Mouse (Mus musculus): ENCODE results near the gene Mxi1. TPM values are rescaled to one million over a fixed set of nuclear protein-coding genes. Genes with fewer than 3 reads are reported as not detected.

Mxi1 gene
- total RNA-seq, 1 experiment = 20.1 TPM

DNA sequence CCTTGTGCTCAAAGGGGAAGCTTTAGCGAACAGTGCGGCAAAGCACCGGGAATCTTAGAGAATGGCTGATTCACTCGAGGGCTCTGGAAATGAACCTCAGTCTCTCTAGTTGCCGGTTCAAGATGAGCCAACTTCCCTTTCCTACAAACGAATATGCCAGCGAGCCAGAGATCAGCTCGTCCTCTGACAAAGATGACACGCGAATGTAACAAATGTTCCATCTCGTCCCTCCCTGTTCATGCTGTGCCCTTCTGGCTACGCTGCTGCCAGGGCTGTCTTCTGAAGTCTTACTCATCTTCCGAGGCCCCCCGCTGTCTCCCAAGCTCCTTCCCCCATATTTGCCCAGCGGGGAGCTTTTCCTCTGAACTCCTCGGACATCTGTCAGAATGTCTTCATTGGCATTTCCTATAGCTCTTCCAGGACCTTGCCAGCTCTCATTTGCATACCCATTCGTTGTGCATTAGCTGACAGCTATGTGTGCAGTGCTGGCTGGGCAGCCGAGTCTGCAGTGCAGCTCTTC is 94.6 kb downstream of the Mxi1 start:
- DNase-seq (ENCODE audit: low read depth, low spot score) = no peak
- in situ Hi-C loops (cut with MboI; ENCODE audit: low sequenced_read_pairs in 2 of 2, unreplicated experiment in 2 of 2) = loop anchor here in 1 of 2 experiments (10.0 kb wide), 1 partner anchor 170 kb away; no protein-coding TSS in a partner anchor
- no peak for TF ChIP-seq HCFC1 (IDR thresholded peaks at IDR 0.05; ENCODE audit: borderline replicate concordance, insufficient read depth, low read length)
- H3K27ac ChIP-seq (ENCODE audit: insufficient read depth, low read depth, low read length, poor library complexity, severe bottlenecking) = no peak overlapping the region
- no peaks in the 10 kb centered on the region for H3K9me3 ChIP-seq (ENCODE audit: control insufficient read depth, insufficient read depth, low read depth, low read length)
- no peak overlapping the region for H3K9ac ChIP-seq (ENCODE audit: insufficient read depth, low read depth, low read length, poor library complexity, severe bottlenecking)
- H3K36me3 ChIP-seq (ENCODE audit: control insufficient read depth, insufficient read depth, low read length, poor library complexity, severe bottlenecking) = no peaks in the 10 kb centered on the region
- H3K4me3 ChIP-seq (ENCODE audit: insufficient read depth in 1 of 2, low read depth in 1 of 2, low read length in 2 of 2, poor library complexity in 1 of 2, severe bottlenecking in 1 of 2) = no peak overlapping the region
- peaks cover 0 to 7% of the 10 kb centered on the region in 2 experiments; a peak in 1 of 4 replicates for H3K4me1 ChIP-seq (ENCODE audit: control insufficient read depth in 2 of 2, insufficient read depth in 2 of 2, low read length in 2 of 2, poor library complexity in 1 of 2)

DNA sequence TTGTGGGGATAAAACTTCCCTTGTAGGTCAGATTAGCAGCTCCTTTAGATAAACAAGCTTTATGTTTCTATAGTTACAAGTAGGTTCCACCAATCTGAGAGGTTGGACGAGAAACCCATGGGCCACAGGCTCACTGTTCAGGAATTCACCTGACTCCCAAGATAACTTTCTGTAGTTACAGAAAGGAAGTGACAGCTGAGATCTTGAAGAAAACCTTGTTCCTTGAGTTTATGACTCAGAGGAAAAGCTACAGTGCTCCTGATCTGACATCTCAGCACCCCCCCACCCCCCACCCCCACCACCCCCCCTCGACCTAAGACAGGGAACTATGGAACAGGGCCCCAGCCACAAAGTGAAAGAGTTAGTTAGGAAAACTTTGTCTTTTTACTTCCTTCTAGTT is 95.5 kb downstream of the Mxi1 start:
- in situ Hi-C loops (cut with MboI; ENCODE audit: low sequenced_read_pairs in 2 of 2, unreplicated experiment in 2 of 2) = loop anchor here in 1 of 2 experiments (10.0 kb wide), 1 partner anchor 169 kb away; no protein-coding TSS in a partner anchor
- no peaks in the 10 kb centered on the region for H3K36me3 ChIP-seq (ENCODE audit: control insufficient read depth, insufficient read depth, low read length, poor library complexity, severe bottlenecking)
- no peak for DNase-seq (ENCODE audit: low read depth, low spot score)

DNA sequence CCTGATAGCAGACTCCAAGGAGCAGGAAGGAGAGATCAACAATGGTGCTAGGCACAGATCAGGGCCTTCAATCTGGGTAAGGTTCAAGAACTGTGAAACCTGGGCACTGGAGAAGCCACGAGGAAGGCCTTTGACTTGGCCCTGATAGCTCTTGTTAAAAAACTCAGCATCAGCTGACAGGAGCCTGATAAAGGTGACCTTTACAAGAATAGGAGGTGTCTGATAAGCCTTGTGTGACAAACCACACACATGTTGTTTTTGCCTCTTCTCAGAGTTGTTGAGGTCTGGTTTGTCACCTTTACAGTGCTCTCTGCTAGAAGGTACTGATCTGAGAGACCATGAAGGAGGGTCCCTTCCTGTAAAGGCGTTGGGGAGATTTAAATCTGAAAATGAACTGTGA is 97.0 kb downstream of the Mxi1 start:
- Histone ChIP-seq H3K9ac (ENCODE audit: insufficient read depth, low read depth, low read length, poor library complexity, severe bottlenecking) (no peak overlapping the region), H3K36me3 (ENCODE audit: control insufficient read depth, insufficient read depth, low read length, poor library complexity, severe bottlenecking) (no peaks in the 10 kb centered on the region), H3K4me3 (ENCODE audit: insufficient read depth in 1 of 2, low read depth in 1 of 2, low read length in 2 of 2, poor library complexity in 1 of 2, severe bottlenecking in 1 of 2) (no peak overlapping the region), H3K4me1 (ENCODE audit: control insufficient read depth in 2 of 2, insufficient read depth in 2 of 2, low read length in 2 of 2, poor library complexity in 1 of 2) (peaks cover 6 to 27% of the 10 kb centered on the region in 2 experiments), H3K9me3 (ENCODE audit: control insufficient read depth, insufficient read depth, low read depth, low read length) (no peaks in the 10 kb centered on the region), H3K27ac (ENCODE audit: insufficient read depth, low read depth, low read length, poor library complexity, severe bottlenecking) (no peak overlapping the region)
- in situ Hi-C loops (cut with MboI; ENCODE audit: low sequenced_read_pairs in 2 of 2, unreplicated experiment in 2 of 2) = loop anchor here in 1 of 2 experiments (10.0 kb wide), 1 partner anchor 167 kb away; no protein-coding TSS in a partner anchor
- TF ChIP-seq MAFK (IDR thresholded peaks at IDR 0.05; ENCODE audit: insufficient read depth, low read depth, low read length) = no peak
- no peak for TF ChIP-seq ZC3H11A (IDR thresholded peaks at IDR 0.05; ENCODE audit: borderline replicate concordance, low read depth, low read length)
- no peak for TF ChIP-seq ZNF384 (IDR thresholded peaks at IDR 0.05; ENCODE audit: low read depth, low read length)
- TF ChIP-seq CHD2 (IDR thresholded peaks at IDR 0.05; ENCODE audit: low read depth, low read length) = no peak
- no peak for TF ChIP-seq HCFC1 (IDR thresholded peaks at IDR 0.05; ENCODE audit: borderline replicate concordance, insufficient read depth, low read length)
- no peak for DNase-seq (ENCODE audit: low read depth, low spot score)

More for the DNA sequence above, 95.5 kb downstream of the Mxi1 start:
- Histone ChIP-seq H3K4me1 (ENCODE audit: control insufficient read depth in 2 of 2, insufficient read depth in 2 of 2, low read length in 2 of 2, poor library complexity in 1 of 2) (peaks cover 5 to 13% of the 10 kb centered on the region in 2 experiments), H3K9me3 (ENCODE audit: control insufficient read depth, insufficient read depth, low read depth, low read length) (no peaks in the 10 kb centered on the region), H3K4me3 (ENCODE audit: insufficient read depth in 1 of 2, low read depth in 1 of 2, low read length in 2 of 2, poor library complexity in 1 of 2, severe bottlenecking in 1 of 2) (no peak overlapping the region), H3K9ac (ENCODE audit: insufficient read depth, low read depth, low read length, poor library complexity, severe bottlenecking) (no peak overlapping the region), H3K27ac (ENCODE audit: insufficient read depth, low read depth, low read length, poor library complexity, severe bottlenecking) (no peak overlapping the region)
- TF ChIP-seq ZNF384 (IDR thresholded peaks at IDR 0.05; ENCODE audit: low read depth, low read length) (no peak), MAFK (IDR thresholded peaks at IDR 0.05; ENCODE audit: insufficient read depth, low read depth, low read length) (no peak), CHD2 (IDR thresholded peaks at IDR 0.05; ENCODE audit: low read depth, low read length) (no peak), HCFC1 (IDR thresholded peaks at IDR 0.05; ENCODE audit: borderline replicate concordance, insufficient read depth, low read length) (no peak), ZC3H11A (IDR thresholded peaks at IDR 0.05; ENCODE audit: borderline replicate concordance, low read depth, low read length) (no peak)

- Histone ChIP-seq H3K4me3 (ENCODE audit: insufficient read depth in 1 of 2, low read depth in 1 of 2, low read length in 2 of 2, poor library complexity in 1 of 2, severe bottlenecking in 1 of 2) (no peak overlapping the region), H3K36me3 (ENCODE audit: control insufficient read depth, insufficient read depth, low read length, poor library complexity, severe bottlenecking) (no peaks in the 10 kb centered on the region), H3K4me1 (ENCODE audit: control insufficient read depth in 2 of 2, insufficient read depth in 2 of 2, low read length in 2 of 2, poor library complexity in 1 of 2) (peaks cover 6 to 33% of the 10 kb centered on the region in 2 experiments), H3K9ac (ENCODE audit: insufficient read depth, low read depth, low read length, poor library complexity, severe bottlenecking) (no peak overlapping the region), H3K27ac (ENCODE audit: insufficient read depth, low read depth, low read length, poor library complexity, severe bottlenecking) (no peak overlapping the region), H3K9me3 (ENCODE audit: control insufficient read depth, insufficient read depth, low read depth, low read length) (no peaks in the 10 kb centered on the region)
- no peak for DNase-seq (ENCODE audit: low read depth, low spot score)
- in situ Hi-C loops (cut with MboI; ENCODE audit: low sequenced_read_pairs in 2 of 2, unreplicated experiment in 2 of 2) = loop anchor here in 1 of 2 experiments (10.0 kb wide), 1 partner anchor 166 kb away; no protein-coding TSS in a partner anchor
- TF ChIP-seq CHD2 (IDR thresholded peaks at IDR 0.05; ENCODE audit: low read depth, low read length) (no peak), ZNF384 (IDR thresholded peaks at IDR 0.05; ENCODE audit: low read depth, low read length) (no peak), ZC3H11A (IDR thresholded peaks at IDR 0.05; ENCODE audit: borderline replicate concordance, low read depth, low read length) (no peak), MAFK (IDR thresholded peaks at IDR 0.05; ENCODE audit: insufficient read depth, low read depth, low read length) (no peak), HCFC1 (IDR thresholded peaks at IDR 0.05; ENCODE audit: borderline replicate concordance, insufficient read depth, low read length) (no peak)
These were observed 98.1 kb downstream of the Mxi1 start for GRCm38 (mm10) chr19:53408398-53408797.

Measured in ES-E14 (cell line).